Mouse (Mus musculus): ENCODE data around the gene Deaf1. TPM values are rescaled to one million over a fixed set of nuclear protein-coding genes. Genes with fewer than 3 reads are reported as not detected.

Deaf1 gene
- 58.1 TPM for total RNA-seq (2023)

DNA sequence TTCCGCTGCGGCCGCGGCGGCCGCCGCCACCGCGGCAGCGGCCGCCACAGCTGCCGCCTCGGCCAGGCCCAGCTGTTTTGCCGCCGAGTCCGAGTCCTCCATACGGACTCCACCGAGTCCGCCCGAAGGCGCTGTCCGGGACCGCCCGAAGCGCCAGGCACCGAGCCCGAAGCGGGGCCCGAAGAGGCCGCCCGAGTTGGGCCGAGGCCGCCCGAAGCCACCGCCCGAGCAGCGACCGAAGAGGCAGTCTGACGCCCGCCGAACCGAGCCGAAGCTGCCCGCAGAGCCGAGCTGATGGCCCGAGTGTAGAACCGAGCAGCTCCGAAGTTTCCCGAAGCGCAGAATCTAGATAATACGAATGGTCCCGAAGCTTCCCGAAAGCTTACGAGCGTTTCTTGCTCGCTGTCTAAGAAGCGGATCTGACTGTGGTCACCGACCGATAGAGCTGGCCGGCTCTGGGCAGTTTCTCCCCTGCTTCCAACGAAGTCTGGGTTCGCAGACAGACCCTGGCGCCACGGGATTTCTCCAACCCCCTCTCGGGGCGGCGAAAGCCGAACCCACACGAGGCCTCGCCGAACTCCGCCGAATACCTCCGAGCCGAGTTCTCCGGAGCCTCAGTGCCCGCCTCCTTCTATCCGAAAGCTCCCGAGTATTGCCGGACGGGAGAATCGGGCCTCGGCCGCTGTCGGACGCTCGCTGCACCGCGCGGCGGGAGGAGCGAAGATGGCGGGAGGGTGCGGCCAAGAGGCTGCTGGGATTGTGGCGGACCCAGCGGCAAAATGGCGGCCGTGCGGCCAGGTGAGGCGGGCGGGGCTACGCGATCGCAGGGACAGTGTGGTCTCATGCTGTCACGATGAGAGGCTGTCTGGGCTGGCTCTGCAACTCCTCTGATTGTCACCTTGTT lies at the start of gene Deaf1, which contains the start of gene Tmem80:
Deaf1 (minus strand) TSS at position 222 of the 904 bp plus-strand sequence.
Tmem80 (plus strand) TSS at position 271 of the 904 bp plus-strand sequence.

GRCm38 (mm10) chr7:141338576-141339131 lies 11.2 kb upstream of the Deaf1 start, which contains the start of gene Eps8l2:
Gene Eps8l2 (plus strand): TSS chr7:141338880.

DNA sequence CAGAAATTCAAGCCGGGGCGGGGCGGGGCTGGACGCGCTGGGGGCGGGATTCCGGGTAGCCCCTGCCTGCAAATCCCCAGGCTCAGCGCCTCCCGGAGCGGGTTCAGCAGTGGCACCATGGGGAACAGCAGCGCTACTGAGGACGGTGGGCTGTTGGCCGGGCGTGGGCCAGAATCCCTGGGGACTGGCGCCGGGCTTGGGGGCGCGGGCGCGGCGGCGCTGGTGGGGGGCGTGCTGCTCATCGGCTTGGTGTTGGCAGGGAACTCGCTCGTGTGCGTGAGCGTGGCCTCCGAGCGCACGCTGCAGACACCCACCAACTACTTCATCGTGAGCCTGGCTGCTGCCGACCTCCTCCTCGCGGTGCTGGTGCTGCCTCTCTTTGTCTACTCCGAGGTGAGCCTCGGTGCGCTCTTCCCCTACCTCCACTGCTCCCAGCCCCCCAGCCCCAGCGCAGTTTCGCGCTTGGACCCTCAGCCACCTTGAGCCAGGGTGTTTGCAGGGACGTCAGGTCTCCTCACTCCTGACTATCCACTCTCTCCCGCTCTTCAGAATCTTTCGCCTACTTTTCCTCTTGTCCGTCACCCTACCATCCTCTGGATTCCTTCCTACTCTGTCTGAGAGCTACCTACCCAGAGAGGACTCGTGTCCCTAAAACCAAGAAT lies 35.4 kb downstream of the Deaf1 start, which contains the start of gene Drd4:
Drd4 (plus strand) TSS at position 86 of the 662 bp plus-strand sequence.

DNA sequence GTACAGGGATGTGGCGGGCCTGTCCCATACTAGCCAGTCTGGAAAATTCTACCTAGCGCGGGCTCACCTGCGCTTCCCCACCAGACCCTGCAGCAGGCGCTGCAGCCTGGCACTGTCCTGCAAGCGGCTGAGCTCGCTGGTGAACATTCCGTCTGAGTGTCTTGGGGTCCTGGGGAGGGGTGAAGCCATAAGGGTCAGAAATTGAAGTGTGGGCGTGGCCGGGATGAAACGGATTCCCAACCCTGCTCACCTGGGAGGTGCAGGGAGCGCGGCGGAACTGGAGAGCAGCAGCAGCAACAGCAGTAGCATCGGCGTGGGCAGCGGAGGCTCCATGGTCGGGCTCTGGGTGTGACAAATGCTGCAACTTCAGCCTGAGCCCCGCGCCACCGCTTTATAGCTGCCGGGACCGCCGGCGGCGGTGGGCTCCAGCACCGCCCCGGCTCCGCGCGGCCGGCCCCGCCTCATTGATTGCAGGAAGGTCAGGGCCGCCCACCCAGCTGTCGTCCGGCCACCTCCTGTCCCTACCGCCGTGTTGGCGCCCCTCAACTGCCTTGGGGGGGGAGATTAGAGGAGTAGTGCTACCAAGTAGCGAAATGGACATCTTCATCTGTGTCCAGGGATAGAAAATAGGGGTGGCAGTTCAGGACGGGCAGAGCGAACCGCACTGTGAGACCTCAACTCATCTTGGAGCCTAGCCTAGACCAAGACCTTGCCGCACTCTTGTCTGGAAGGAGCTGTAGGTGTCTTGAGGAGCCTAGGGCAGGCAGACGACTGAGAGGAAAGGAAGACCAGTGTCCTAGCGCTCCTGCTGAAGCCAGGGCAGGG lies 48.5 kb downstream of the Deaf1 start, which contains the start of gene Sct:
Sct (minus strand) TSS at position 368 of the 825 bp plus-strand sequence.

GRCm38 (mm10) chr7:141276546-141276945 lies 50.9 kb downstream of the Deaf1 start, which contains the start of gene Cdhr5:
Gene Cdhr5 (minus strand): TSS chr7:141276786.

DNA sequence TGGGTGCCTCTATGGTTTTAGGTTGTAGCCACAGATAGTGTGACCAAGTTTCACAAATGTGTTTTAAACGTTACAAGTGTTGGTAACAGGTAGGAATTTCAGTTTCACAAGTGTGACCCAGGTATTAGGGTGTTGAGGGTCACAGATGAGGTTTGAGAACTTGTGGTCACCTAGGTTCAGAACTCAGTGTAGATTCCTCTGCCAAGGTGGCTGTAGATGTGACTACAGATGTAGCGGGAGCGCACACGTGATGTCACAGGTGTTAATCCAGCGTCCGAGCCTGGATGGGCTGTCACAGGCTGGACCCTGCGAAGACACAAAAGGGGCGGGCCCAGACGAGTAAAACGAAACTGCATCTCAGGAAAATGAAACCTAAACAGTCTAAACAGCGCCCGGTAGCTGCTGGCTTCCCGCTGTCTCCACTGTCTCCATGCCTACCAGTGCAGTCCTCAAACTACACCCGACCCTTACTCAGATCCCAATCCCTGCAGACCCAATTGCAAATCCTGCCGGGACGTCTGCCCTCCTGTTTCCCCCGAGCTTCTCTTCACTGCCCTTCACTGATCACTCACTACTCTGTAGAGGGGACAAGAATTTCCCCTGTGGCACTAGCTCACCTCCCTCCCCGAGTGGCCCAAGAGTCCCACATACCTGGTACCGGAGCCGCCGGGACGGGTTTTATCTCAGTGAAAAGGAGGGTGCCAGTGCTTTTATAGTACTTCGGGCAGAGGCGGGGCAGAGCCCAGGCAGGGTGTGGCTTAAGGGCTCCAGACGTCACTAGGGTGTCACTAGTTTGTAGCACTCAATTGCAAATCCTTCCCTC lies 61.5 kb downstream of the Deaf1 start, which contains the start of gene Irf7:
Irf7 (minus strand) TSS at position 743 of the 823 bp plus-strand sequence.

Other genes starting within 250 kb of the Deaf1 start
- gene Pkp3, start 249.5 kb downstream of the Deaf1 start, total RNA-seq (2023) = 37.8 TPM
- gene Sigirr, start 227.1 kb downstream of the Deaf1 start, total RNA-seq (2023) = 71.6 TPM
- not detected for gene Ano9, start 209.9 kb downstream of the Deaf1 start, total RNA-seq (2023)
- 7.1 TPM for gene Ptdss2, start 205.3 kb downstream of the Deaf1 start, total RNA-seq (2023)
- 37.7 TPM for gene Rnh1, start 154.8 kb downstream of the Deaf1 start, total RNA-seq (2023)
- gene Hras, start 133.7 kb downstream of the Deaf1 start, total RNA-seq (2023) = 33.2 TPM
- gene Lrrc56, start 133.5 kb downstream of the Deaf1 start, total RNA-seq (2023) = 4.7 TPM
- gene Lmntd2, start 113.6 kb downstream of the Deaf1 start, total RNA-seq (2023) = 2.5 TPM
- gene Rassf7, start 111.8 kb downstream of the Deaf1 start, total RNA-seq (2023) = 8.1 TPM
- 157 TPM for gene Phrf1, start 98.9 kb downstream of the Deaf1 start, total RNA-seq (2023)
- gene Irf7, start 61.2 kb downstream of the Deaf1 start, total RNA-seq (2023) = 57.4 TPM
- not detected for gene Cdhr5, start 50.9 kb downstream of the Deaf1 start, total RNA-seq (2023)
- gene Sct, start 48.6 kb downstream of the Deaf1 start, total RNA-seq (2023) = not detected
- gene Drd4, start 35.7 kb downstream of the Deaf1 start, total RNA-seq (2023) = not detected
- gene Tmem80, start within 50 bp of the Deaf1 start, total RNA-seq (2023) = 20.9 TPM
- not detected for gene Eps8l2, start 11.2 kb upstream of the Deaf1 start, total RNA-seq (2023)
- 97.8 TPM for gene Taldo1, start 64.5 kb upstream of the Deaf1 start, total RNA-seq (2023)
- gene Gatd1, start 86.4 kb upstream of the Deaf1 start, total RNA-seq (2023) = 31.1 TPM
- gene Cend1, start 101.8 kb upstream of the Deaf1 start, total RNA-seq (2023) = not detected
- gene Slc25a22, start 110.2 kb upstream of the Deaf1 start, total RNA-seq (2023) = 67.0 TPM
- 5.7 TPM for gene Pidd1, start 116.3 kb upstream of the Deaf1 start, total RNA-seq (2023)
- gene Rplp2, start 119.7 kb upstream of the Deaf1 start, total RNA-seq (2023) = 3,653 TPM
- 53.0 TPM for gene Pnpla2, start 127.5 kb upstream of the Deaf1 start, total RNA-seq (2023)
- gene Cracr2b, start 133.4 kb upstream of the Deaf1 start, total RNA-seq (2023) = 1.0 TPM
- 6.8 TPM for gene Cd151, start 139.7 kb upstream of the Deaf1 start, total RNA-seq (2023)
- gene Polr2l, start 147.4 kb upstream of the Deaf1 start, total RNA-seq (2023) = 16.4 TPM
- gene Tspan4, start 147.6 kb upstream of the Deaf1 start, total RNA-seq (2023) = 0.95 TPM
- gene Chid1, start 212.2 kb upstream of the Deaf1 start, total RNA-seq (2023) = 23.3 TPM
- gene Ap2a2, start 234.5 kb upstream of the Deaf1 start, total RNA-seq (2023) = 41.1 TPM

Data from CD8-positive naive resting alpha-beta T cell, adult 57 days (primary cell).